Mouse (Mus musculus) left cerebral cortex, adult 6 months (tissue): Measurements from ENCODE around the gene Wfikkn2. TPM values are rescaled to one million over a fixed set of nuclear protein-coding genes. Genes with fewer than 3 reads are reported as not detected.

Experiments
- long read RNA-seq, 2 experiments: library from polyadenylated mRNA; unstranded; transcript quantifications; one replicate each; pipeline ENCODE4 v2.0.0; 2019 to 2020
- polyA plus RNA-seq: library from polyadenylated mRNA; unstranded; fragments of <200 nt; fragmentation: Nextera tagmentation; gene quantifications from 2 replicates; pipeline ENCODE4 v1.2.3, GENCODE M21; 2021

The Wfikkn2 gene
- polyA plus RNA-seq: 0.30 and 0.40 TPM in 2 replicates
- long read RNA-seq, experiment 1, partial matches to known transcripts: 0 of 2 reads
- long read RNA-seq, experiment 1, other reads (novel, unspliced or antisense): 1 of 2 reads
- long read RNA-seq, experiment 2: 0 reads

DNA sequence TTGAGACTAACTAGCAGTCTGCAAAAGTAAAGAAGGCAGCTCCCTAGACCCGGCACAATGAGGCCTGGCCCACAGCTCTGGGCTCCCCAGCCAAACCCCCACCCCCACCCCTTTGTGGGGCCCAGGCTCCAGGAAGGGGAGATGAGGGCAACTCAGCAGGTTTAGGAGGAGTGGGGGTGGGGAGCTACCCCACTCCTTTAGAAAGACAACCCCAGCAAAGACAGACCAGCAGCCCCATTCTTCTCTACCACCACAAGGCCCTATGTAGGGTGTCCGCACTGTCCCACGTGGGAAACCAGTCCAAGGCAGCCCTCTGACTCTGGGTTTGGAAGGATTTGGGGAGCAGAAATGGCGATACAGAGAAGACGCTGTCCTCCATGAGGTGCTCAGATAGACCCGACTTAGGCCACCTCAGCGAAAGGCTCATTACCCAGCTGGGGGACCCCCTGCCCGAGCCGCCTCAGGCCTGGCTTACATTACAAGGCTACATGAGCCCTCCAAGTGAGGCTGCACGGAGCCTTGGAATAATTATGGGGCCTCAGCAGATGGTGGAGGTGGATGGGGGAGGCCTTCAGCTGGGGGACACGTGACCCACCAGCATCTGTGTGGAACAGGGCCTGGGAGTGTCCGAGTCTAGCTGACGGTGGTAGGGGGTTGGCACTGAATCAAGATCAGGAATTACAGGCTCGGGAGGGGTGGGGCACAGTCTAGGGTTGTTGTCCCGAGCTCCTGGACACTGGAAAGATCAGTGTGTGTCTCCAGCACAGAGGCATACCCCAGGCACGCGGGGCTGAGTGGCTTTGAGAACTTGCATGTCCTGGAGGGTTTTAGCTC, at the start of gene Wfikkn2:
Wfikkn2 (minus strand) TSS at position 51 of the 834 bp plus-strand sequence.

DNA sequence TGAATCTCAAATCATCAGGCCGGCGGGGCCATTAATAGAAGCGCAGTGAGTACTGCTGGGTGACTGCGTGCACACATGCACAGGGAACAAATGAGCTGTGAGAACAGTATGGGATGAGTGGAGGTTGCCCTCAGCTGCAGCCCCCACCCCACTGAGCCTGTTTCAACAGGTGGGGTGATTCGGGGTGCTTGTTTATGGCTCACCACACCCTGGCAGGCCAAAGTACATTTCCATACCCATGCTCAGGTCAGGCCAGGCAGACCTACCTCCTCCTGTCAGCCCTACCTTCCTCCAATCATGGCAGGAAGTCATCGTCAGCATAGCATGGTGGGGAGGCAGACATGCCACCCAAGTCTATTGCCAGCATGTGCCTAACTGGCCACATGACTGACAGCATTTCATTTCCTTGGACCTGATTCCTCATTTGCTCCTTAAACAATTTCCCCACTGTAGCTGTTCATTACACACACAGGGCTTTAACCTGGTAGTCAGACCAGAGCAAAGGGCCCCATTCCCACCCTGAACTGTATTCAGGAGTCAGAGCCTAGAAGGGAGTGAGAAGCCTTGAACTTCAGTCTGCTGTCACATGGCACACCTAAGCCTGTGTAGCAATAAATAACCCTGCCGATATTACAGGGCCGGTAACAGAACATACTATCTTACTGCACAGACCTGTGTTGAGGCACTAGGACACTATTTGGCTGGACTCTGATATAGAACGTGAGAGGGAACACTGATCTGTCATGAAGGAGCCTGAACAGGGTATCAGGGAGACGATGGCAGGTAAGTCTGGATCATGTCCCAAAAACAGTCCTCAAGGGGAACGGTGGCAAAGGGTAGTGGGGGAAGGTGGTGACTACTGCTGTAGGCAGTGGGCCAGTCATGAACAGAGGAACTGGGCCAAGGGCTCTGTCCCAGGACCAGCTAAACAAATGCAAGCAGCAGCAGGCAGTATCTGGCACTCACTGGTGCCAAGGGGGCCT, 35.7 kb upstream of the Wfikkn2 start, which contains the start of gene Gm21885:
Gm21885 (plus strand) TSS at position 675 of the 983 bp plus-strand sequence.

DNA sequence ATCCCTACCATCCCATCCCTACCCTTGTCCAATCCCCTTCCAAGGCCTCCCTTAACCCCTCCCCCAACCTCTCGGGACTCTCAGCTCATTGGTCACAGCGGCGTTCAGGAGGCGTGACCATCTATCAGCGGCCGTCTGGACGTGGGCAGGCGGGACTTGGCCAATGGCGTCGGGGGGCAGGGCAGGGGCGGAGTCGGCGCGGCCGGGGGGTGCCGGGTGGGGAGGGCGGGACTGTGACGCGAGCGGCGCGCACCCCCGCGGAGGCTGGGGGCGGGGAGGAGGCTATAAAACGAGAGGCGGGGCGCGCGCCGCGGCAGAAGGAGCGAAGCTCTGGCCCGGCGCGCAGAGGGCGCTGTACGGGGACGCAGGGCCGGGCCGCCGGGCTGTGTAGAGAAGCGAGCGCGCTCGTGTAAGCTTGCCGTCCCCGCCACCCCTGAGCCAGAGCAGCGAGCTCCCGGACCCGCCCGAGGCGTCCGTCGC, 34.6 kb downstream of the Wfikkn2 start, which contains the start of gene Tob1:
Tob1 (plus strand) TSS at position 331 of the 480 bp plus-strand sequence.

Other genes with a start within 250 kb of the Wfikkn2 start
- 73.3 and 76.5 TPM in 2 replicates for gene Spag9, start 249.9 kb downstream of the Wfikkn2 start, polyA plus RNA-seq
- 12.5 and 27.8 TPM in 2 replicates for gene Tob1, start 34.6 kb downstream of the Wfikkn2 start, polyA plus RNA-seq
- not detected in 2 replicates for gene Gm21885, start 35.9 kb upstream of the Wfikkn2 start, polyA plus RNA-seq
- 25.9 and 26.5 TPM in 2 replicates for gene Luc7l3, start 76.0 kb upstream of the Wfikkn2 start, polyA plus RNA-seq
- 26.0 and 30.8 TPM in 2 replicates for gene Ankrd40, start 82.0 kb upstream of the Wfikkn2 start, polyA plus RNA-seq
- gene Abcc3, start 147.0 kb upstream of the Wfikkn2 start, polyA plus RNA-seq: 1.4 and 1.6 TPM in 2 replicates
- gene Cacna1g, start 228.2 kb upstream of the Wfikkn2 start, polyA plus RNA-seq: 6.8 and 7.1 TPM in 2 replicates
- gene Spata20, start 240.2 kb upstream of the Wfikkn2 start, polyA plus RNA-seq: 0.16 and 0.25 TPM in 2 replicates